Mouse (Mus musculus) c-Kit-positive CD71-positive TER-119-negative erythroid progenitor cells, embryonic 14.5 days (primary cell): ENCODE data around the gene Dnajc16.
"Not testable (repeated sequence)": the region's sequence is repeated elsewhere in the genome, so short reads cannot be mapped to it uniquely, and the experiment has no call there.

ENCODE experiments used
- DNase-seq: peaks from one replicate; pipeline ENCODE4 v3.0.0-alpha.2; 2013; ENCODE audit warnings: low read depth

Dnajc16 gene

GRCm38 (mm10) chr4:141796356-141796755 lies 5.6 kb upstream of the Dnajc16 start:
- no peak for DNase-seq

GRCm38 (mm10) chr4:141794152-141794535 lies 3.4 kb upstream of the Dnajc16 start:
- no peak for DNase-seq

- peak; percentile 91 for DNase-seq
These were observed 2.8 kb upstream of the Dnajc16 start, which contains the start of gene Casp9 for GRCm38 (mm10) chr4:141793282-141794151. Gene Casp9, plus strand, starts transcription at chr4:141793612.

- DNase-seq, result no peak
These were observed 2.0 kb upstream of the Dnajc16 start for GRCm38 (mm10) chr4:141792554-141793281.

GRCm38 (mm10) chr4:141791951-141792350 lies 1.2 kb upstream of the Dnajc16 start:
- DNase-seq, result no peak

- no peak for DNase-seq
These were observed 755 bp upstream of the Dnajc16 start for GRCm38 (mm10) chr4:141791486-141791885.

GRCm38 (mm10) chr4:141789564-141790218 lies 1.0 kb downstream of the Dnajc16 start:
- peak; percentile 48 for DNase-seq

GRCm38 (mm10) chr4:141787462-141787861 lies 3.3 kb downstream of the Dnajc16 start:
- no peak for DNase-seq

GRCm38 (mm10) chr4:141787046-141787445 lies 3.7 kb downstream of the Dnajc16 start:
- DNase-seq, result no peak

- DNase-seq, result no peak
These were observed 4.6 kb downstream of the Dnajc16 start for GRCm38 (mm10) chr4:141786141-141786540.

GRCm38 (mm10) chr4:141784835-141785234 lies 5.9 kb downstream of the Dnajc16 start:
- no peak for DNase-seq

- DNase-seq, result no peak
These were observed 9.3 kb downstream of the Dnajc16 start for GRCm38 (mm10) chr4:141781201-141781985.

GRCm38 (mm10) chr4:141779828-141780227 lies 10.9 kb downstream of the Dnajc16 start:
- DNase-seq, result no peak

- DNase-seq, result not testable (repeated sequence)
These were observed 17.7 kb downstream of the Dnajc16 start for GRCm38 (mm10) chr4:141773019-141773418.

GRCm38 (mm10) chr4:141771823-141772222 lies 18.9 kb downstream of the Dnajc16 start:
- no peak for DNase-seq

GRCm38 (mm10) chr4:141769501-141770160 lies 21.1 kb downstream of the Dnajc16 start:
- DNase-seq, result no peak

- DNase-seq, result peak; percentile 59
These were observed 23.2 kb downstream of the Dnajc16 start for GRCm38 (mm10) chr4:141767353-141768036.

- DNase-seq, result no peak
These were observed 23.9 kb downstream of the Dnajc16 start for GRCm38 (mm10) chr4:141766668-141767352.

GRCm38 (mm10) chr4:141766316-141766667 lies 24.4 kb downstream of the Dnajc16 start:
- no peak for DNase-seq

- DNase-seq, result no peak
These were observed 25.7 kb downstream of the Dnajc16 start for GRCm38 (mm10) chr4:141765008-141765407.
